Comparison of ENCODE assay signal across 14 mouse cellular contexts in genomic region chr1:118904909-118905308, GRCm38 (mm10).
DNase-seq lines count a peak whose midpoint lies in the region; ATAC-seq and TF ChIP-seq lines count a peak whose summit lies in the region.
"Had no signal": no experiment of that assay in that cellular context is flagged by ENCODE, and none has a peak within 500 bp of the region (broad histone marks: within the 10 kb centered on the region; RNA-seq: fewer than 3 reads in every experiment).

No protein-coding gene starts in this region.

- no peaks in the 10 kb centered on the region for H3K9me3 ChIP-seq in forebrain, embryonic 10.5 days
- H3K9me3 ChIP-seq in forebrain, embryonic 15.5 days = no peaks in the 10 kb centered on the region
- no peaks in the 10 kb centered on the region for H3K9me3 ChIP-seq in hindbrain, embryonic 16.5 days (ENCODE audit: control insufficient read depth, low read length)
- H3K9me3 ChIP-seq in neural tube, embryonic 13.5 days = no peaks in the 10 kb centered on the region
- H3K9me3 ChIP-seq: embryonic facial prominence, embryonic 12.5 days; lung, embryonic 15.5 days; midbrain, embryonic 13.5 days had no signal

- peaks cover 65% of the 10 kb centered on the region for H3K4me1 ChIP-seq in forebrain, embryonic 10.5 days
- H3K4me1 ChIP-seq in forebrain, embryonic 15.5 days = peaks cover 50% of the 10 kb centered on the region
- peaks cover 20% of the 10 kb centered on the region for H3K4me1 ChIP-seq in hindbrain, embryonic 16.5 days (ENCODE audit: control insufficient read depth, insufficient read depth, low read depth, low read length)
- peaks cover 64% of the 10 kb centered on the region for H3K4me1 ChIP-seq in neural tube, embryonic 13.5 days (replicated peaks)

- H3K4me3 ChIP-seq in forebrain, embryonic 10.5 days = no peak overlapping the region
- H3K4me3 ChIP-seq in forebrain, embryonic 15.5 days = no peak overlapping the region
- H3K4me3 ChIP-seq in layer of hippocampus, adult 2 months = no peak overlapping the region
- no peak overlapping the region for H3K4me3 ChIP-seq in hindbrain, embryonic 16.5 days (ENCODE audit: low read length)
- no peak overlapping the region for H3K4me3 ChIP-seq in neural tube, embryonic 13.5 days
- H3K4me3 ChIP-seq: embryonic facial prominence, embryonic 12.5 days; lung, embryonic 15.5 days; midbrain, embryonic 13.5 days had no signal

- H3K36me3 ChIP-seq in forebrain, embryonic 10.5 days (replicated peaks) = peaks cover 9% of the 10 kb centered on the region
- H3K36me3 ChIP-seq in forebrain, embryonic 15.5 days = no peaks in the 10 kb centered on the region
- H3K36me3 ChIP-seq in hindbrain, embryonic 16.5 days (ENCODE audit: control insufficient read depth, insufficient read depth, low read length) = no peaks in the 10 kb centered on the region
- no peaks in the 10 kb centered on the region for H3K36me3 ChIP-seq in neural tube, embryonic 13.5 days
- H3K36me3 ChIP-seq: embryonic facial prominence, embryonic 12.5 days; lung, embryonic 15.5 days; midbrain, embryonic 13.5 days had no signal

- H3K27ac ChIP-seq in forebrain, embryonic 10.5 days = peak overlapping the region; percentile 59
- no peak overlapping the region for H3K27ac ChIP-seq in forebrain, embryonic 15.5 days (replicated peaks)
- peak overlapping the region; percentile 47; the same call in 1 of the 2 replicates for H3K27ac ChIP-seq in layer of hippocampus, adult 2 months
- H3K27ac ChIP-seq in hindbrain, embryonic 16.5 days (ENCODE audit: low read depth, low read length) = peak overlapping the region; percentile 24; the same call in 1 of the 2 replicates
- peak overlapping the region; percentile 30; the same call in 1 of the 2 replicates for H3K27ac ChIP-seq in neural tube, embryonic 13.5 days (replicated peaks)
- H3K27ac ChIP-seq: embryonic facial prominence, embryonic 12.5 days; lung, embryonic 15.5 days; midbrain, embryonic 13.5 days had no signal

- no peak for ATAC-seq in forebrain, embryonic 15.5 days (replicated peaks)
- peak; percentile 19; the same call in 1 of the 2 replicates for ATAC-seq in hindbrain, embryonic 16.5 days
- ATAC-seq in neural tube, embryonic 13.5 days (ENCODE audit: low read depth) = no peak
- ATAC-seq: midbrain, embryonic 13.5 days had no signal

- WGBS in forebrain, embryonic 10.5 days = 57% methylated on average over 9 of the region's 9 CpGs
- 44% methylated on average over 9 of the region's 9 CpGs for WGBS in forebrain, embryonic 15.5 days
- WGBS in hindbrain, embryonic 16.5 days = 34% methylated on average over 9 of the region's 9 CpGs
- 42% methylated on average over 9 of the region's 9 CpGs for WGBS in neural tube, embryonic 13.5 days

- no peak overlapping the region for H3K9ac ChIP-seq in forebrain, embryonic 15.5 days (replicated peaks)
- no peak overlapping the region for H3K9ac ChIP-seq in hindbrain, embryonic 16.5 days (ENCODE audit: low read depth, low read length)
- H3K9ac ChIP-seq in neural tube, embryonic 13.5 days = no peak overlapping the region
- H3K9ac ChIP-seq: embryonic facial prominence, embryonic 12.5 days; lung, embryonic 15.5 days; midbrain, embryonic 13.5 days had no signal

- DNase-seq in forebrain, embryonic 10.5 days (ENCODE audit: extremely low spot score, low spot score) = no peak
- DNase-seq in layer of hippocampus, adult 2 months (ENCODE audit: low spot score in 2 of 2) = no peak
- no peak for DNase-seq in layer of hippocampus, postnatal 14 days (ENCODE audit: low spot score in 2 of 2)
- no peak for DNase-seq in gastrocnemius, postnatal 25 days
- no peak for DNase-seq in layer of hippocampus, adult 9-10 months (ENCODE audit: low spot score)
- DNase-seq: adrenal gland, postnatal 25 days; kidney, adult 2 months; liver had no signal

- peaks cover 50% of the 10 kb centered on the region for H3K27me3 ChIP-seq in forebrain, embryonic 10.5 days (ENCODE audit: poor library complexity, severe bottlenecking)
- no peaks in the 10 kb centered on the region for H3K27me3 ChIP-seq in forebrain, embryonic 15.5 days
- H3K27me3 ChIP-seq in hindbrain, embryonic 16.5 days (replicated peaks; ENCODE audit: control insufficient read depth, insufficient read depth, low read length) = no peaks in the 10 kb centered on the region
- no peaks in the 10 kb centered on the region for H3K27me3 ChIP-seq in neural tube, embryonic 13.5 days
- H3K27me3 ChIP-seq: embryonic facial prominence, embryonic 12.5 days; midbrain, embryonic 13.5 days had no signal

- TF ChIP-seq CTCF in layer of hippocampus, adult 2 months (conservative IDR thresholded peaks at IDR 0.05) = no peak

- H3K4me2 ChIP-seq in forebrain, embryonic 15.5 days (replicated peaks) = no peak overlapping the region
- no peak overlapping the region for H3K4me2 ChIP-seq in hindbrain, embryonic 16.5 days (ENCODE audit: low read length)
- H3K4me2 ChIP-seq in neural tube, embryonic 13.5 days = no peak overlapping the region
- H3K4me2 ChIP-seq: embryonic facial prominence, embryonic 12.5 days; lung, embryonic 15.5 days; midbrain, embryonic 13.5 days had no signal
